Mouse (Mus musculus) heart, postnatal 4 days (tissue): ENCODE results near the gene Mgl2. TPM values are rescaled to one million over a fixed set of nuclear protein-coding genes. Genes with fewer than 3 reads are reported as not detected.
"Not testable (repeated sequence)": the region's sequence is repeated elsewhere in the genome, so short reads cannot be mapped to it uniquely, and the experiment has no call there.

Experiments
- DNase-seq: peaks from one replicate; pipeline ENCODE4 v3.0.0; 2021
- total RNA-seq, 2 experiments: library from RNA; stranded (reverse); gene quantifications; 2 replicates each; pipeline ENCODE4 v1.2.3; 2021

Gene Mgl2
- under 1 TPM; 0.29 to 0.50 TPM for total RNA-seq

DNA sequence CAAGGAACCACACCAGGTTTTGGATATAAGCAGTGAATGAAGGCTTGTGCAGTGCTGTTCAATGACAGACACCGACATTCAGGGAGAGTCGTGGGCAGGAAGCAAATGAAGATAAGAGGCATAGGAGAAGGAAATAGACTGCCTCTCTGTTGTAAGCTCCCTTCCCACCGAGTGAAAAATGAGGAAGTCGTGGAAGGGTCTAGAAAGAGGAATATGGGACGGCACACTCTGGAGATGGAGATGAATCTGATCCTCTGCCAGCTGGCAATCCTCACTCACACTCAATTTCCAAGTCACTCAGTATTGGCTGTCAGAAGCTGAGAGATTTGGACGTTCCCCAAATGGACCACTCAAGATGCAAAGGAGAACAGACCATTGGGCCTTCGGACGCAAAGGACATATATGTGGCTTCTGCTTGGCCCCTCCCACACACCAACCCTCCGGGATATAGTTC is at the start of gene Mgl2:
Gene Mgl2 (plus strand): TSS at position 404 of the 454 bp plus-strand sequence.
- DNase-seq = peak; percentile 9

DNA sequence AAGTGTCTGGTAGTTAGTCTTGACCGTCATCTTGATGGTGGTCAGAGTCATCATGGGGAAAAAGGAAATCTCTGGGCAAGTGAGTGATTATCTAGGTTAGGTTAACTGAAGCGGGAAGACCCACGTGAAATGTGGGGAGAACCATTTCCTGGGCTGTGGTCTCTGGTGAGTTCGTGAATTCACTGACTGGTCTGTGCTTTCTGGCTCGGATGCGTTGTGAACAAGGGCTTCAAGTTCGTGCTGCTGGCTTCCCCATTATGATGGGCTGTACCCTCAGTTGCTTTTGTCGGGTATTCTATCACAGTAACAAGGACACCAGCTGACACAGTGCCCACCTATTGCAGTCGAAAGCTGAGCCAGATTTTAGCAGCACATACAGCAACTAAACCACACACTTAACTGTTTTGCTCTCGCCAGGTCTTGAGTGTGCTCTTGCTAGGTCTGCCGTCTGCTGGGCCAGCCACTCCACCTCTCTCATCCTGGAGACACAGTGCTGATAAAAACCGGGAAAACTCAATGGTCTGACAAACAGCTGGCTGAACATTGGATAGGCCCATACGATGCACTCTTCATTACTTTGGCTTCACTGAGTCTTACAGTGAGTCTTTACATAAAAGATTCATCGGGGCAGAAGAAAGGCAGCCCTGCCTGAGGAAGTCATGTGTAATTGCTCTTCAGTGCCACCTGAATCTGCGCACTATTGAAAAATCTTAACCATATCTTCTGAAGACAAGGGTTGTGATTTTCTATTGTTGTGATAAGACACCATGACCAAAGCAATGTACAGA is 49.1 kb upstream of the Mgl2 start:
- no peak for DNase-seq

DNA sequence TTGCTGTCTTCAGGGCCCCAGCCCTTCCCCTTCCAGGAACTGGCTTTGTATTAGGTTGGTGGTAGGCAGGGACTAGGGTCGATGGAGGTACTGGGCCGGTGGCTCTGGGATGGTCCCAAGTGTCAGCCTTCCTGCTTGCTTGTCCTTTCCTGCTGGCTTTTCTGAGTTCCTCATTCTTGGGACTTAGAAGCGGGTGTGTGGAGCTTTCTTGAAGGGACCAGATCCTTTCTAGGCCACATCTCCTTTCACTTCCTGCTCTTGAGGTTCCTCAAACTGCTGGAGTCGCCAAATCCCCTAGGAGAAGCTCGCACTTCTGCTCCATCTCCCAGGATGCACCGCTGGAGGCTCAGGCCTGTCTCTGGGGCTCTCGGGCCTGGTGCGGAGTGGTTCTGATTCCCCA is 45.6 kb upstream of the Mgl2 start:
- DNase-seq = no peak

DNA sequence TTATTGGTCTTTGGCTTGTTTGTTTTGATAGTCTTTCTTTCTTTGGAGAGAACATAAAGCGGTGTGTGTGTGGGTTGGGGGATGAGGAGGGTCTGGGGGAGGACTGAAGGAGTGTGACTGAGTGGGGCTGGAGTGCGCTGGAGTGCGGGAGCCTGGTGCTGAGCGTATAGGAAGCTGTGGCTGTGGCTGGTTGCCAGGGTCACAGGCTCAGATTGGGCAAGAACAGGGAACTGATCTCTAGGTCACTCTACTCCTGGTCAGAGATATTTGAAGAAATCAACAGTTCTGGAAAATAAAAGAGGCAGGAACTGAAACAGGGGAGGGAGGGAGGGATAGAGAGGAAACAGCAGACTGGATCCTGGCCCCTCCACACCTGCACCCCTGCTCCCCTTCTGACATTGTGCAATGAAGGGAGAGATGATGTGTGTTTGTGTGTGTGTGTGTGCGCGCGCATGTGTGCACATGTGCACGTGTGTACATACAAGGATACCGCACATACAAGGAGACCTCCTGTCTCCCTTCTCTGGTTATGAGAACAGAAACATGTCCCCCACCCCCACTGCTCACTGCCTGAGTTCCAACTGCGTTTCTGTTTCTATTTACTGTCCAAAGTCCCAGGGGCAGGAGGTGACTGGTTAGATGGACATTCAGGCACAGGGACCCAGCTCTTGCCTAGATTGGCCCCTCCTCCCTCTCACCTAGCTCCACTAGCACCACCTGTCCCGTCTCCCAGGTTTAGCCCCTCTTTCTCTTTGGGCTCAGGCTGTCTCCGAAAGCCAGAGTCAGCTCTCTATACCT is 37.9 kb upstream of the Mgl2 start, which contains the start of gene Asgr2:
Gene Asgr2 (plus strand): TSS at position 659 of the 798 bp plus-strand sequence.
- no peak for DNase-seq

DNA sequence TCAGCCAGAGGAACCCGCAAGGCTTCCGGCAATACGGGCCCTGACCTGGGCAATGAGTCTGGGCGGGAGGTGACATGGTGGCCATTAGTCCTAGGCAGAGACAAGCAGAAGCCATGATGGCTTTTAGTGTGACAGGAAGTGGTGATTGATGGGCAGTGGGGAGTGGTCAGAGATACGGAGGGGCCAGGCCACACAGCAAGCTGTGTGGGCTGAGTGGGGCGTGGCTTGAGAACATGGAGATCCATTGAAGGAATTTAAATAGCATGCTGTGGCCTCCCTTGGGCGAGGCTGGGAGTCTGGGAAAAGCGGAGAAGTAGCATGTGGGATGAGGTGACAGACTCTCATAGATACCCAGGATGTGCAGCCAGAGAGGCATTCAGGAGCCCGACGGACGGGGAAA is 32.7 kb upstream of the Mgl2 start:
- DNase-seq = no peak

DNA sequence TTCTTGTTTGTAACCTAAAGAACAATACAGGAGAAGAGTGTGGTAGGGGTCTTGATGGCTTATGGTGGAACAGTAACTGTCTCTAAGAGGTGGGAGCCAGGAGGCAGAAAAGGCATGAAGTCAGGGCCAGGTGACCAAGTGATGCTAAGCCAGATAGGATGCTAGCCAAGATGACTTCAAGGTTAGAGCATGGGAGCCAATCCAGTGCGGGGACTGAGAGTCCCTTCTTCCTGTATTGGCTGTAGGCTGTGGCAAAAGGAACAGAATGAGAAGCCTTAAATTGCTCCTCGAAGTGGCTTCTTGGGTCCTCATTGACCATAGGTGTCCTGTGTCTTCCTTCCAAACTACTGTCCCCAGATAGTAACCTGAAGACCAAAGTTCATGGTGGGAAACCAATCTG is 31.0 kb upstream of the Mgl2 start:
- DNase-seq = no peak

DNA sequence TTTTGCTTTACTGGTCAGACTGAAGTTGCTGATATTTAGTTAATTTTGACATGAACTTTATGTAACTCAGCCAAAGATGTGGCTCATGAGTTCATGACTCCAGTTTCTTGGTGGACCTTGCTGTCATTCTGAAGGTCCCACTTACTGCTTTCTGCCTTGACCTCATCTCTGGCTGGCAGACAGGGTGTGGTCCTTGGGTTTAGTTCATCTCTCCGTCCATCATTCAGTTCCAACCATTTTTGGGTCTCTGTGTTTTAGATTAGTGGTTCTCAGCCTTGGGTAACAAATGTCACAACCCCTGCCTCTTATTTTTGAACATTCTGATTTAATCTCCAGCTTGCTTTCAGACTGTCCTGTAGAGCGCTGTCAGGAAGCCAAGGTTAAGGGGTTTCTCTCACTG is 30.3 kb upstream of the Mgl2 start:
- DNase-seq = no peak

DNA sequence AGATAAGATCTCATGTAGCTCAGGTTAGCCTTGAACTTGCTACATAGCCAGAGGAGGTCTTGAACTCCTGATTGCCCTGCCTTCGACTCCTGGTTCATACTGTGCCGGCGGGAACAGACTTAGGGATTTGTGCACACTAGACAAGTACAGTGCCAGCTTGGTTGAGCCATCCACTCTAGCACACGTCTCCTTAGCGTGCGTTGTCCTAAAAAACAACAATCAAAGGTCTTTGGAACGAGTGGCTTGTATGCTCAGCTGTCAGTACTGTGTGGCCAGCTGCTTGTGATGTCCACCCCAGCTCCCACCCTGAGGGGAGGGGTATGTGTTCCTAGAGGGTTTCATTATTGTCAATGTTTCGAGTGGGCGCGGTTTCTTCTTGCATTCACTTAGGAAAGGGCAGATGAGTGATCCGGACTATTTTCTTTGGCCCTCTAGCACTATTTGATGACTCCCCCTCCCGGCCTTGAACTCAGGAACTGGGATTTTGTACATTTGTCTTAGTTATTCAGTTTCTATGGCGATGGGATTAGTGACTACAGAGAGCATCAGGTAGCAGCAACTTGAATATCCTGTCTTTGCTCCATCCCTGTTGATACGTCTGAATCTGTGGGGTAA is 26.3 kb upstream of the Mgl2 start:
- no peak for DNase-seq

DNA sequence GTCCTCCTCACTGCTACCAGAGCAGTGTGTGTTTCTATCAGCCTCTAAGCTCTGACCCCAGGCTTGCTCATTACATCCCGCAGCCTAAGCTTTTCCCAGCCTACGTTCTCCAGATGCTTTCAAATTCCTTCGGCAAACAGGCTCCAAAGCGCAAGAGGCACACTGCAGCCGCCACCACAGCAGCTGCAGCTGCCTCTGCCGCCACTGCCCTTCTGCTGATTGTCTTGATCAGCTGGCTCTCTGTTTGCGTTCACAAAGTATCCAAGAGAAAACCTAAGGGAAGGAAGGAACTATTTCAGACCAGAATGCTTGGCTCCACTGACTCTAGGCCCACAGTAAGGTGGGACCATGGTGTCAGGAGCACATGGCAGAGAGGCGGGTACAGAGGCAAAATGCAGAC is 23.0 kb upstream of the Mgl2 start:
- no peak for DNase-seq

DNA sequence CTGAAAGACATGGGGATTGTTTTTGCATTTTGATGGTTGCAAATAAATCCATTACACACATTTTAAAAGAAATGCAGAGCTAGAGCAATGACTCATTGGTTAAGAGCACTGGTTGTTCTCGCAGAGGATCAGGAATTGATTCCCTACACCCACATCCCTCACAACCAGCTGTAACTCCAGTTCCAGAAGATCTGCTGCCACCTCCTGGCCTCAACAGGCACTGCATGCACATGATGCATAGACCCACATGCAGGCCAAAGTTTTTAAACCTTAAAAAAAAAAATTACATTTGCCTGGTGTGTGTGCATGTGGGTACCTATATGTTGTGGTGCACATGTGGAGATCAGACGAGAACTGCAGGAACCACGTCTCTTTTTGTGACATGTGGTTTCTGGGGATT is 20.0 kb upstream of the Mgl2 start:
- DNase-seq = peak; percentile 49

DNA sequence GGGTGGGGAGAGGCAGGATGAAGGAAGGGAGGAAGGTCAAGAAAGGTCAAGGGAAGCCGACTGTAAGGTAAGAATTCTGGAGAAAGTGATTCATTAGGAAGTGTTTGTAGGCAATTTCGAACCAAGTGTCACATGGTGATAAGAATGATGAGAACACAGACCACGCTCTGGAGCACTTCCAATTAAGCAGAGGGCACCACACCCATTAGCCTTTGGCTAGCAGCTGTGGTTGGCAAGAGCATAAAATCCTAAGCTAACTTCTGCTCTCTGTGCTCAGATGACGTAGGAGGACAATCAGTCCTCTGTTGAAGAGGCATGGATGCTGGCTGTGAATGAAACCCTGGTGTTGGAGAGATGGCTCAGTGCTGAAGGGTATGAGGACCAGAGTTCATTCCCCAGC is 15.6 kb upstream of the Mgl2 start:
- DNase-seq = peak; percentile 13

DNA sequence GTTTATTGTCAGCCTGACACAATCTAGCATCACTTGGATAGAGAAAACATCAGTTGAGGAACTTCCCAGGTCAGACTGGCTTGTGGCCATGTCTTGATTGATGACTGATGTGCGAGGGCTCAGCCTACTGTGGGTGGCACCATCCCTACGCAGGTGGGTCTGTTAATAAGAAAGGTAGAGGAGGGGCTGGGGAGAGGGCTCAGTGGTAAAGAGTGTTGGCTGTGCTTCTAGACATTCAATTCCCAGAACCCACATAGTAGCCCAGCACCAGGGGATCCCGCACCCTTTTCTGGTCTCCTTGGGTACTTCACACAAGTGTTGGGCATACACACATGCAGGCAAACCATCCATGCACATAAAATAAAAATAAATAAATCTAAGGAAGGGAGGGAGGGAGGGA is 14.2 kb upstream of the Mgl2 start:
- no peak for DNase-seq

DNA sequence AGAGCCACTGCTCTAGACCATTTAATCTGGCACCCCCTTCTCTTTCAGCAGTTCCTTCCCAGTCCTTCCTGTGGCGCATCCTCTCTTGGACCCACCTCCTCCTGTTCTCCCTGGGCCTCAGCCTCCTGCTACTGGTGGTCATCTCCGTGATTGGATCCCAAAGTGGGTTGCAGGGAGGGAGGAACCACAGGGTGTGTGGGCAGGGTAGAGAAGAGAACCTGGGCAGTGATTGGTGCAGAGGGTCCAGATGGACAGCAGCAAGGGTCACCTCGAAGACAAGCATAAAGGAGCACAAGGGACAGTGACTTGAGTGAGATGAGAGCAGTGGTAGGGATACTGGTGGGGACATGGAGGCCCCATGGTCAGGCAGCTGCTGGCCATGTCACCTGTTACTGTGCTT is 4.9 kb downstream of the Mgl2 start:
- DNase-seq = not testable (repeated sequence)

DNA sequence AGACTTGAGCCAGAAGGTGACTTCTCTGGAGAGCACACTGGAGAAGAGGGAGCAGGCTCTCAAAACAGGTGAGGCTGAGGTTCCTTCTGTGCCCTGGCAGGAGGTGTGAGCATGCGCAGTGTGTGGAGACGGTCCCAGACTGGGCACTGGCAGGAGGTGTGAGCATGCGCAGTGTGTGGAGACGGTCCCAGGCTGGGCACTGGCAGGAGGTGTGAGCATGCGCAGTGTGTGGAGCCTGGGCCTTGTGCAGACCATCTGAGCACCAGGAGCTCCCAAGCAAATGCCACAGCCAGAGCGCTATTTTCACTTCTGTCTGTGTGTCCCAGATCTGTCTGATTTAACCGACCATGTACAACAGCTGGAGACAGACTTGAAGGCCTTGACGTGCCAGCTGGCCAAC is 5.8 kb downstream of the Mgl2 start:
- not testable (repeated sequence) for DNase-seq

DNA sequence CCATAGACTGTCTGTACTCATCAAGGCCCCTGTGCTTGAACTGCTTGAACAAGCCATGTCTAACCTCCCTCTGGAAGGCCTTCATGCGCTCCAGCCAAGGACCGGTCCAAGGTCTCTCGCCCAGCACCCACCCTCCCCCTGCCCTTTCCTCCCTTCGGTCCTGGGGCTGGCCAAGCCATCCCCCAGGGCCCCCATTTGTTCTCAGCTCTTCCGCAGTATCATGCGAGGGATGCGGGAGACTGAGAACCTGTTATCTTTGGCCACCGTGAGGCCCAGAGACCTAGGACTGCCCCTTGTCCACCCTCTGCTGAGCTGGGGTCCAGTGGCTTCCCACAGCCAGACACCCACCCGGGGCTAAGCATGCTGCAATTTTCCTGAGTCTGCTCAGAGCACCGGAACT is 9.0 kb downstream of the Mgl2 start:
- no peak for DNase-seq

DNA sequence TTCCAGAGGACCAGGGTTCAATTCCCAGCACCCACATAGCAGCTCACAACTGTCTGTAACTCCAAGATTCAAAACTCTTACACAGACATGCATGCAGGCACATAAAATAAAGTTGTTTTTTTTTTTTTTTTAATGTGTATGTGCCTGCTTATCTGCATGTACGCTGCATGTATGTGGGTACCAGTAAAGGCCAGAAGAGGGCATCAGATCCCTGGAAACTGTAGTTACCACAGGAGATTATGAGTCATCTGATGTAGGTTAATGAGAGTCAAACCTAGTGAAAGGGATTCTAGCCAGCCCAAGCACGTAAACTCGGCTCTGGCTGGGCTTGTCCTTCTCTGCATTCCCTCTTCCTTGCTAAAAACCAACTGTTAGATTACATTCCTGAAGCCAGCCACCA is 20.9 kb downstream of the Mgl2 start:
- DNase-seq = no peak

DNA sequence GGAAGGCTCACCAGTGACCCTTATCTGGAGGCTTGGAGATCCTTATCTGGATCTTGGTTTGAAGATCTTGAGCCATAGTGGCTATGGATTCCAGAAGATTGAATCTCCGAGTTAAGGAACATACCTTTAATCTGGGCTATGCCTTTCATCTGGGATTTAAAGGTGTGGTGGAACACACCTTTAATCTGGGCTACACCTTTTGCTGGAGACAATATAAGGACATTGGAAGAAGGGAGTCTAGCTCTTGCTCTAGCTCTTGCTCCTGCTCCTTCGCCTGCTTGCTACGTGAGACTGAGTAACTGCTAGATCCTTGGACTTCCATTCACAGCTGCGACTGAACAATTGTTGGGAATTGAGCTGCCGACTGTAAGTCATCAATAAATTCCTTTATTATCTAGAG is 25.8 kb downstream of the Mgl2 start, which contains the start of gene Clec10a:
Gene Clec10a (plus strand): TSS at position 301 of the 400 bp plus-strand sequence.
- DNase-seq = not testable (repeated sequence)

DNA sequence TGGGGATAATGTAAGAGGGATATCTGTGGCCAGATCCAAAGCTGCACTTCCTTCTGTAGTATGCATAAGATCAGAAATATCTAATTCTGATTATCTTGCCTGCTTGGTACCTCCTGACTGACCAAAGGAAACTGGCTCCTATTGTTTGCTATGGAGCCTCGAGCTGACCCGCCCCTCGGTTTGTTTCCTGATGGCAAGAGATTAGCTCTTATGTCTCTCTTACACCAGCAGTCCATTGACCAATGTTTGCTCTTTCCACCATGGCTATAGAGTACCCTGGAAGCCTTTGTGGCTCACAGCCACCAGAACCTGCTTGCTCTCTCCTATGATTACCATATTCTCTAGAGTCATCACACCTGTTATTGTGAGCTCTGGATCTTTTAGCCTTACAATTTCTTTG is 32.2 kb downstream of the Mgl2 start:
- no peak for DNase-seq

DNA sequence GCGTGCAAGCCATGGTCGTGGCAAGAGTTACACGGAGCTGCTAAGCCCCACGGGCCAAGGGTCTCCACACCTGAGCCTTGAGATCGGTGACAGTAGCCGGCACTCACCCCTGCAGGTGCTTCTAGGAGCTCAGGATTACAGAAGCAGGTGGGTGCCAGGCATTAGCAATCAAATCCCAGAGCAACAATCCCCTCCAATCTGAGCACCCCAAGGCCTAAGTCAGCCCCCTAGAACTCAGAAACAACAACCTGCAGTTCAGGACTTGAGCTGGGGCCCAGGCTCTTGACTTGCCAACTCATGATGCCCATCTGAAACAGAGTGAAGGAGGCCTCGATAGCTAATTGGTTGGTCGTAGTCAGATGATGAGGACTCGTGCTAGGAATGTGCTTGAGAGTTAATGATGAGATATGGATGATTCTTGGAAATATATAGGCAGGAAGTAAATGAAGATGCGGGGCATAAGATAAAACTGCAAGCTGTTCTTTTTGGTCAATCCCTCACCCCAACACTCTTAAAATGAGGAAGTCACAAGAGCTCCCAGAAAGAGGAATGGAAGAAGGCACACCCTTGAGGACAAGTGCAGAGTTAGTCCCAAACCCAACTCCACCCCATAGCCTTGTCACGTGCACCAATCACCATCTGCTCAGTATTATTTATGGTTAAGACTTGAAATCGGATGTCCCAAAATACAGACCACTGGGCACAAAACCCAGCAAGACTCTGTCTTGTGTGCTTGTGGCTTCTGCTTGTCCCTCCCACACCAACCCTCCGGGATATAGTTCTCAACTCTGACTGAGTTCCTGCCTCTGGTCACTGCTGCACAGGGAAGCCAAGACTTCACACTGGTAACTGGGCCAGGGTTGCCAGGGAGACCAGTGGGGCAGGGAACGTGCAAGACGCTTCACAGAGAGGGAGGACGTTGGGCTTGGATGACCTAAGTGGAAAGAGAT is 36.1 kb downstream of the Mgl2 start:
- DNase-seq = no peak

DNA sequence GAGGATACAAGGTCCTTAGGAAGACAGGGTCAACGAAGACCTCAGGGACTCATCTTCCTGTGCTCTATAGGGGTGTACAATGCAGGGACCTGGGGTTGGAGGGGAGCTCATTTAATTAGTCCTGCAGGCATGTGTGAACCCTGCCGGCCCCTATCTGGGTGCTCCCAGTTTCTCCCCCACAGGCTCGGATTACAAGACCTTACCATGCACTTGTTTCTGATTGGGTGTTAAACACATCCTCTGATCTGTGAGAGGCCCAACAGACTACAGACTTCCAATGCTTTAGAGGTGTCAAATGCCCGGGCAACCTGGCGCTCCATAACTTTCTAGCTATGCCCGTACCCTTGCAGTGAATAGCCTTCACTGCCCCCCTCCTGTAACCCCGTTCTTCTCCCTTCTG is 38.0 kb downstream of the Mgl2 start:
- DNase-seq = no peak

DNA sequence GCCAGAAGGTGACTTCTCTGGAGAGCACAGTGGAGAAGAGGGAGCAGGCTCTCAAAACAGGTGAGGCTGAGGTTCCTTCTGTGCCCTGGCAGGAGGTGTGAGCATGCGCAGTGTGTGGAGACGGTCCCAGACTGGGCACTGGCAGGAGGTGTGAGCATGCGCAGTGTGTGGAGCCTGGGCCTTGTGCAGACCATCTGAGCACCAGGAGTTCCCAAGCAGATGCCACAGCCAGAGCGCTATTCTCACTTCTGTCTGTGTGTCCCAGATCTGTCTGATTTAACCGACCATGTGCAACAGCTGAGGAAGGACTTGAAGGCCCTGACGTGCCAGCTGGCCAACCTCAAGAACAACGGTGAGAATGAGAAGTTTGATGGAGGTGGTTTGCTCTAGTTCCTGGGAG is 39.3 kb downstream of the Mgl2 start:
- not testable (repeated sequence) for DNase-seq

DNA sequence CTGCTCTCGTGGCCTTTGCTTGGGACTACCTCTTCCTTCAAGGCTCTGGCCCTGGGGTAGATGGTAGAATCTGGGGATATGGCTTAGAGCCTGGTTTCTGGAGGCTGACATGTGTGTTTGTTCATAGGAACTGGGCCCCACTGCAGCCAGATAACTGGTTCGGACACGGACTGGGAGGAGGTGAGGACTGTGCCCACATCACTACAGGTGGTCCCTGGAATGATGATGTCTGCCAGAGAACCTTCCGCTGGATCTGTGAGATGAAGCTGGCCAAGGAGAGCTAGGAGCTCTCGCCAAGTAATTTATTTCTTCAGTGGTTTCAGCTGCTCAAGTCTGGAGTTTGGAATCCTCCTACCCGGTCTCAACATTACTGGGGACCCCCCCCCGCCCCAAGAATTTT is 40.2 kb downstream of the Mgl2 start:
- no peak for DNase-seq
